Mouse (Mus musculus) midbrain, embryonic 16.5 days (tissue): Measurements from ENCODE around the gene Tspan32. TPM values are rescaled to one million over a fixed set of nuclear protein-coding genes. Genes with fewer than 3 reads are reported as not detected.

Experiments
- ATAC-seq: fragments of 200-750 bp; cut with Nextera tagmentation; 2 replicates; pipeline ENCODE4 v1.8.0; 2017; ENCODE audit warnings: moderate TSS enrichment
- H3K27ac ChIP-seq: fragments of 300-500 bp; sonication (generic); 2 replicates; pipeline ENCODE4 v1.5.1; 2014; ENCODE audit warnings: mild to moderate bottlenecking, low read length, mixed read lengths
- H3K27me3 ChIP-seq: fragments of 300-500 bp; sonication (generic); 2 replicates; pipeline ENCODE4 v1.6.1; 2014; ENCODE audit warnings: low read depth, low read length, mixed read lengths; ENCODE audit not compliant: control insufficient read depth, insufficient read depth
- H3K36me3 ChIP-seq: fragments of 300-500 bp; sonication (generic); 2 replicates; pipeline ENCODE4 v1.6.1; 2014; ENCODE audit warnings: mild to moderate bottlenecking, low read length, moderate library complexity, mixed read lengths; ENCODE audit not compliant: control insufficient read depth, insufficient read depth
- H3K4me1 ChIP-seq: fragments of 300-500 bp; sonication (generic); 2 replicates; pipeline ENCODE4 v1.6.1; 2014; ENCODE audit warnings: mild to moderate bottlenecking, low read length, mixed read lengths; ENCODE audit not compliant: control insufficient read depth, insufficient read depth
- H3K4me2 ChIP-seq: fragments of 300-500 bp; sonication (generic); 2 replicates; pipeline ENCODE4 v1.6.1; 2014; ENCODE audit warnings: mild to moderate bottlenecking, low read length, mixed read lengths
- H3K4me3 ChIP-seq: fragments of 300-500 bp; sonication (generic); 2 replicates; pipeline ENCODE4 v1.5.1; 2014; ENCODE audit warnings: low read depth, mild to moderate bottlenecking, low read length, moderate library complexity, mixed read lengths
- H3K9ac ChIP-seq: fragments of 300-500 bp; sonication (generic); 2 replicates; pipeline ENCODE4 v1.6.1; 2014; ENCODE audit warnings: low read depth, low read length, mixed read lengths
- H3K9me3 ChIP-seq: fragments of 300-500 bp; sonication (generic); replicated peaks from 2 replicates; pipeline ENCODE4 v1.6.1; 2014; ENCODE audit warnings: mild to moderate bottlenecking, low read length, mixed read lengths; ENCODE audit not compliant: control insufficient read depth, poor library complexity, severe bottlenecking
- WGBS: fragments of 180-500 bp; shearing (Covaris S2); extraction: QIAGEN DNeasy Blood & Tissue Kit; methylation state at CpG from one replicate; pipeline ENCODE4 v1.1.7; 2014; 5-methylcytosine and 5-hydroxymethylcytosine counted together
- polyA plus RNA-seq: library from polyadenylated mRNA; unstranded; fragments of >200 nt; fragmentation: Nextera tagmentation; extraction: Ambion mirVana; gene quantifications from 2 replicates; pipeline ENCODE4 v1.2.1, GENCODE M21; 2015

Tspan32 gene
- polyA plus RNA-seq, 1 experiment from 2014 or later: 0.48 TPM

DNA sequence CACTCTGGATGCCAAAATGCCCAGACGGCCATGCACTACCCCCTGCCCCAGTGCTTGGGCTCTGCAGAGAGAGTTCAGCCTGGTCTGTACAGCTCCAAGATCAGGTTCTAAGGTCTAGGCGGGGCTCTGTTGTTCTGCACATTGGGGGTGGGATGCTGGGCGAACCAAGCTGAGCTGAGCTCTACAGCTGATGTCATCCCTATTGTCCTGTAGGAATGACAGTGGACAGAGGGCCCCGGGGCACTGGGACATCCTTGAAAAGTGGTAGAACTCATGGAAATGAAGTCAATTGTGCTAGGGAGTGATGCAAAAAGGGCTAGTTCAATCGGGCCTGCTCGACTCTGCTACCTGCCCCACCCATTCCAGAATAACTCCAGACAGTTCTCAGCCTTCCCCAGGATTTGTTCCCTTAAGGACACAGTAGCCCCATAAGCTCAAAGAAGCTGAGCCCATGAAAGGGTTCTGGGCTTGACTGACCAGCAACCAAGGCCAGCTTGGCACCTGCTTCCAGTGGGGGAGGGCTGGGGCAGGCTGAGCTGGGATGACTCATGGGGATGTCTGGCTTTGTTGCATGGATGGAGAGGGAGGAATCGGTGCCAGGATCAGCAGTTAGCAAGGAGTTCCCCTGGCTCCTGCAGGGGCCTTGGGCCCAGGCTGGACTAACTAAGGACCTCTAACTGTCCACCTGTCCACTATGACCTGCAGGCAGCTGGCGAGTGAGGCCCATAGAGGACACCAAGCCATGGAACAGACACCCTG, 8.8 kb downstream of the Tspan32 start:
- Histone ChIP-seq H3K27ac (no peak overlapping the region; the same call in 1 of the 2 replicates), H3K27me3 (no peaks in the 10 kb centered on the region), H3K4me3 (no peak overlapping the region), H3K36me3 (no peaks in the 10 kb centered on the region), H3K4me2 (no peak overlapping the region), H3K9ac (no peak overlapping the region), H3K4me1 (peaks cover 7% of the 10 kb centered on the region), H3K9me3 (no peaks in the 10 kb centered on the region)
- no peak for ATAC-seq
- 68% methylated on average over 8 of the region's 8 CpGs for WGBS

DNA sequence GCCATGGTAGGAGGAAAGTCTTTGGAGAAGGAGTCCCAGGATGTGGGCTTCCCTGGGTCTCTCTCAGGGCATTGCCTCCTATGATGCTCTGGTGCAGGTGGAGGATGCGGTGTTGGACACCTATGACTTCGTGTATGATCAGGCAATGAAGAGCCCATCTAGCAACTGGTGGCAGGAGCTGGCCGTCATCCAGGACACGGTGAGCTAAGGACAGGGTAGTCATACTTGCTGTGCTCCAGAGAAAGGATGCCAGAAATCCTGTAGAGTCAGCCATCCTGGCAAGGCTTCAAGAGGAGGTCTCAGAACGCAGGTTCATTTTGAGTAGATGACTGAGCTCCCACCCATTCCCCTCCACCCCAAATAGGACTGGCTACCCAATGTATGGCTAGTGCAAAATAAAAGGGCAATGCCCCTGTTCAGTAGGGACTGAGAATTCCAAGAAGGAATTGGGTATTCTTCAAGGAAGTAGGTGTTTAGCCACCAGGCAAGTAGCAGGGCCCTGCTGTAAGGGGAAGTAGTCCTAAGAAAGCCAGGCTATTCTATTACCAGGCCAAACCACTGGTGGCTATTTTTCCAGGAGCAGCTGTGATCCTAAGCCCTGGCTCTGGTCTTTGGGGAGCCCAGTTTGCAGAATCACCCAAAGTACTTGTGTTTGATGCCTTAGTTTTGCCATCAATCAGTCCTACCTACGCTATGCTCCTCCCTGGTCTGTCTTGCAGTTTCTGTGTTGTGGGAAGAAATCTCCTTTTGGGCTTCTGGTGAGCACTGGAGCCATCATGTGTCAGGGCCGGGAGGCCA, 10.2 kb downstream of the Tspan32 start:
- Histone ChIP-seq H3K9ac (no peak overlapping the region), H3K27ac (no peak overlapping the region), H3K4me1 (peaks cover 5% of the 10 kb centered on the region), H3K27me3 (no peaks in the 10 kb centered on the region), H3K9me3 (no peaks in the 10 kb centered on the region), H3K4me3 (no peak overlapping the region), H3K36me3 (no peaks in the 10 kb centered on the region), H3K4me2 (no peak overlapping the region)
- ATAC-seq: no peak
- 88% methylated on average over 7 of the region's 7 CpGs for WGBS

DNA sequence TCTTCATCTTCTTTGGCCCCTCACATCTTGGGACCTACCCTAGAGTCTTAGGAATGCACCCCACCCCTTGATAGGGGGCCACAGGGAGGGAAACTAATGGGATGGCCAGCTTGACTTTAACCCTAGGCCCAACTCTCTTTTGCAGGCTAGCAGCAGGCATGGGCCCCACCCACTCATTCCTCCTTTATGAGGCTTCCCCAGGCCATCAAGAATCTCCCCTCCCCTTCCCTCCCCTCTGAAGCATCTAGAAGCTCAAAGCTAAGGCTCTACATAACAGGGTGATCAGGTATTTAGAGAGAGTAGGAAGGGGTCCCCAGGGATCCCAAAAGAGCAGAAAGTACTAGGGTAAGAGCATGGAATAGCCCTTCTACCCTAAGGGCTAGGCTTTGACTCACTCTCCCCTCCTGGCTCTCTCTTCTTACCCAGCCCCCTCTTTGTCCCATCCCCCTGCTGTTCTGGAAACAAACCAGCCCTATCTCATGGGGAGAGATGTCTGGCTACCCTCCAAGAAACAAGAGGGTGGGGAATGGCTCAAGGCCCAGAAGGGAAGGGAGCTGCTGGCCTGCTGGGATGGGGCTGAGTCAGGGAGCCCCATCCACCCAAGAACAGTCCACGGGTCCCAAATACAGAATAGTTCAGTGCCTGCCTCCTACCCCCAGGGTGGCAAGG, 11.0 kb downstream of the Tspan32 start:
- Histone ChIP-seq H3K4me1 (peaks cover 5% of the 10 kb centered on the region), H3K4me3 (no peak overlapping the region), H3K27me3 (no peaks in the 10 kb centered on the region), H3K9ac (no peak overlapping the region), H3K9me3 (no peaks in the 10 kb centered on the region), H3K27ac (peak overlapping the region; percentile 24; the same call in 1 of the 2 replicates), H3K36me3 (no peaks in the 10 kb centered on the region), H3K4me2 (no peak overlapping the region)
- peak; percentile 57 for ATAC-seq
- 0% methylated on average over 1 of the region's 1 CpGs for WGBS

DNA sequence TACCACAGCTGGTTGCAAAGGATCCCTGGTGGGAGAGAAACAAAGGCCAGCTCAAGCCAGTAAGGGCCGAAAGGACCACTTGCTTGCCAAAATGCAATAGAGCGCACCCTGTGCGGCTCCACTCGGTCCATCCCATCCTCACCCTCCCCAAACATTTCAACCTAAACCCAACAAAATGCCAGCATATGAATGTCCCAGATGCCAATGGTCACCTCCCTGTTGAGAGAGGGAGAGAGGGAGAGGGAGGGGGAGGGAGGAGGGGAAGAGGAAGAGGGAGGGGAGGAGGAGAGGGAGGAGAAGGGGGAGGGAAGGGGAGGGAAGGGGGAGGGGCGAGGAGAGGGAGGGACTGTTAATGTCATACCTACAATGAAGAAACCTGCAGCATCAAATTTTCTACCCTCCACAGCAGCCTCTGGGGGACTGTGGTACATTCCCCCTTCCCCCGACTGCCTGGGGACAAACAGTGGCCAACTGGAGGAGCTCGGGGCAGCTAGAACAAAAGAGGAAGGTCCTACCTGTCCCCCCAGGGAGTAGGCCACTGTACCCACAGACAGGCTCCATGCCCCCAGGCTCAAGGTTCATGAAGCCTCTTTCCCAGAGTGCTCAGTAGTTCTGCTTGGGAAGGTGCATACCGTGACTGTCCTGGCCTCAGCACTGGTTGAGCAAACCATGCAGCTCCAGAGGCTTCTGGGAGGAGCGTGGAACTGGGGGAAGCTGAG, 11.7 kb downstream of the Tspan32 start:
- 45% methylated on average over 8 of the region's 9 CpGs for WGBS
- Histone ChIP-seq H3K9ac (no peak overlapping the region), H3K4me3 (no peak overlapping the region), H3K27ac (peak overlapping the region; percentile 24; the same call in 1 of the 2 replicates), H3K4me2 (no peak overlapping the region), H3K36me3 (no peaks in the 10 kb centered on the region), H3K27me3 (no peaks in the 10 kb centered on the region), H3K9me3 (no peaks in the 10 kb centered on the region), H3K4me1 (peaks cover 5% of the 10 kb centered on the region)
- no peak for ATAC-seq

DNA sequence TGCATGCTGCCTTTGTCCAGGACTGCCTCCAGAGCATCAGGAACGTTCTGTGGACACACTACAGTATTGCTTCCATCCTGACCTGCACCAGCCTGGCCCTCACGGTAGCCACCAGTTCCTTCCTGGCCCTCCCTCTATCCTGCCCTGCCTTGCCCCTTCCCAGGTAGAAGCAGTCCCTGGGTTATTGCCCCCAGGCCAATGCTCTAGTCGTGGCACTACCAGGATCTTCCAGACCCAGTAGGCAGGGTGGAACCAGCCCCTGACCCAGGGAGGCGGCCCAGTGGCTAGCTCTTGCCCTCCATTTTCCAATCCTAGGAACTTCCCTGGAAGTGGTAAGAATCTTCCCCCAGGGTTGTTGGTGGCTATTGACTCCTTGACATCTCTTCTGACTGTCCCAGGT, 12.3 kb downstream of the Tspan32 start:
- no peaks in the 10 kb centered on the region for H3K9me3 ChIP-seq
- H3K4me3 ChIP-seq: no peak overlapping the region
- no peaks in the 10 kb centered on the region for H3K27me3 ChIP-seq
- peaks cover 5% of the 10 kb centered on the region for H3K4me1 ChIP-seq
- H3K27ac ChIP-seq: no peak overlapping the region
- ATAC-seq: no peak
- H3K4me2 ChIP-seq: no peak overlapping the region
- no peaks in the 10 kb centered on the region for H3K36me3 ChIP-seq
- 71% methylated on average over 4 of the region's 4 CpGs for WGBS
- H3K9ac ChIP-seq: no peak overlapping the region

DNA sequence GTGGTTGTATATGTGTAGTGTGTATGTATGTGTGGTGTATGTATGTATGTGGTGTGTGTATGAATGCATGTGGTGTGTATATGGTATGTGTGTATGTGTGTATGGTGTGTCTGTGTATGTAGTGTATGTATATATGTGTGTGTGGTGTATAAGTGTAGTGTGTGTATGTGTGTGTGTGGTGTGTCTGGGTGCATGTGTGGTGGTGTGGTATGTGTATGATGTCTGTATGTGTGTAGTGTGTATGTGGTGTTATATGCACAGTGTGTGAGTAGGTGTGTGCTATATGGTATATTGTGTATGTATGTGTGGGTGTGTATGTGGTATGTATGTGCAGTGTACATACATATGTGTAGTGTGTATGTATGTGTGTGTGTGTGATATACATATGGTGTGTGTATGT, 15.2 kb downstream of the Tspan32 start:
- H3K27ac ChIP-seq: no peak overlapping the region
- no peak overlapping the region for H3K4me2 ChIP-seq
- no peaks in the 10 kb centered on the region for H3K9me3 ChIP-seq
- no peak overlapping the region for H3K4me3 ChIP-seq
- no peak overlapping the region for H3K9ac ChIP-seq
- H3K27me3 ChIP-seq: no peaks in the 10 kb centered on the region
- no peak for ATAC-seq
- H3K4me1 ChIP-seq: peaks cover 5% of the 10 kb centered on the region
- no peaks in the 10 kb centered on the region for H3K36me3 ChIP-seq

DNA sequence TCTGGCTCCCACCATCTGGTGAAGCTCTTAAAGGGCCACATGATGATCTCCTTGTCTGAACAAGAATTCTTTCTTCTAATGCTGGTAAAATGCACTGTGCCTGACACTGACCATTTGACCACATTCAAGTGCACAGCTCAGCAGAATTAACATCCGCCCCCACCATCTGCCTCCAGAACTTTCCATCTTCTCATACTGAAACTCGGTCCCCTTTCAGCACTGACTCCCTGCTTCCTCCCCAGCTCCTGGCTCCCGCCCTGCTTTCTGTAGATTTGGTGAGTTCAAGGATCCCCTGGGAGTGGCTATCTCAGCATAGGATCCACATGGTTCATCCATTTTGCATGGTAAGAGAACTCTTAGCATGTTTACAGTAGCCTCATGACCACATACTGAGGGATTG, 15.9 kb downstream of the Tspan32 start:
- WGBS: 79% methylated on average over 3 of the region's 3 CpGs
- Histone ChIP-seq H3K27ac (no peak overlapping the region), H3K4me1 (peaks cover 4% of the 10 kb centered on the region), H3K4me2 (no peak overlapping the region), H3K9ac (no peak overlapping the region), H3K27me3 (no peaks in the 10 kb centered on the region), H3K4me3 (no peak overlapping the region), H3K36me3 (no peaks in the 10 kb centered on the region), H3K9me3 (no peaks in the 10 kb centered on the region)
- no peak for ATAC-seq

DNA sequence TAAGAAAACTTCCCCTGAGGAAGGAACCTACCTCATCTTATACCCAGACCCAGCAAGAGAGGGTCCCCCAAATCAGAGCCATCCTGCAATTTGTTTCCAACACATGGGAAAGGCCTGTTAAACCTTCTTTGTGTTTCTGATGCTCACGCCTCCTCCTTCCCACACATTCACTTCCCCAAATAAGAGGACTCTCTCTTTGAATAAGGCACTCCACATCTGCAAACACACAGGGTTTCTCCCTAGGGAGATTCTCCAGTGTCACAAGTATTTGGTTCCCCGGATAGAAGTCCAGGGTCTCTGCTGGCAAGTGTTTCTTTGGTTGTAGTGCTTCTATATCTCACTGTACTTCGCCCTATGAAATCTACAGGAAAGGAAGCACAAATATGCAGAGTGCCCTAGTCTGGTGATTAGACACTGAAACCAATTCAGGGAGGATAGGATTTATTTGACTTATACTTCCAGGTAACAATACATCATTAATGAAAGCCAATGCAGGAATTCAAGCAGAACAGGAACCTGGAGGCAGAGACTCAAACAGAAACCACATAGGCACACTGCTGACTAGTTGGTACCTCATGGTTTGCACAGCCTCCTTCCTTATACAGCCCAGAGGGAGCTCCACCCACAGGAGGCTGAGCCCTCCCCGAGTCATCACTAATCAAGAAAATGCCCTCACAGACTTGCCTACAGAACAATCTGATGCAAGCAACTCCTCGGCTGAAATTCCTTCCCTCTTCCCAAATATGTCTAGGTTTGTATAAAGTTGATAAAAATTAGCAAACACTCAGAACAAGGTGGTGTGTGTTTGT, 16.7 kb downstream of the Tspan32 start:
- H3K27ac ChIP-seq: no peak overlapping the region
- no peaks in the 10 kb centered on the region for H3K36me3 ChIP-seq
- H3K9ac ChIP-seq: no peak overlapping the region
- WGBS: 72% methylated on average over 5 of the region's 5 CpGs
- no peaks in the 10 kb centered on the region for H3K9me3 ChIP-seq
- H3K4me3 ChIP-seq: no peak overlapping the region
- H3K4me1 ChIP-seq: no peaks in the 10 kb centered on the region; the same call in 1 of the 2 replicates
- H3K27me3 ChIP-seq: no peaks in the 10 kb centered on the region
- no peak overlapping the region for H3K4me2 ChIP-seq
- ATAC-seq: no peak
